Mouse (Mus musculus): ENCODE data around the gene Yap1.

Yap1 gene

DNA sequence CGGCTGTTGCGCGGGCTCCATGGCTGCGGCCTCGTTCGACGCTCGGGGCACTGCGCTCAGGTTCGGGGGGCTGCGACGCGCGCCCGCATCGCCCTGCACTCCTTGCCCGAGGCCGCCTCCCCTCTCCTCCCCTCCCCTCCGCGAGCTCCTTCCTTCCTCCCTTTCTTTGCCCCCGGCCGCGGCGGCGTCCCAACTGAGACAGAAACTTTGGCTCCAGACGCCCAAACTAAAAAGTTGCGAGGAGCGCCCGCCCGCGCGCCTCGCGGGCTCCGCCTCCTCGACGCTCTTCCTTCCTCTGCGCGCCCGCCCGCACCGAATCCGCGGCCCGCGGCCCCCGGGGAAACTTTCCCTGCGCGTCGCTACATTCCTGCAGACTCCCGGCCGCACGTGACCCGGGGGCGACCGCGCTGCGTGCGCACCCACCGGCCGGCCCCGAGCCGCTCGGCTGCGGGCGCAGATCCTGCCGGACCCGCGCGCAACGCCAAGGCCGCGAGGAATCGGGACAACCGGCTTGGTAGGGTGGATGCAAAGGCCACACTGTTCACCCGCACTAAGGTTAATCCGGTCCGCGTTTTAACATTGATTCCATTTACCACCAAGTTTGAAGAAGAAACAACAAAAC, at the start of gene Yap1:
Gene Yap1 (minus strand): TSS at position 227 of the 622 bp plus-strand sequence.
- DNase-seq (ENCODE audit: low spot score in 2 of 2): peak; percentile 84 to 88

DNA sequence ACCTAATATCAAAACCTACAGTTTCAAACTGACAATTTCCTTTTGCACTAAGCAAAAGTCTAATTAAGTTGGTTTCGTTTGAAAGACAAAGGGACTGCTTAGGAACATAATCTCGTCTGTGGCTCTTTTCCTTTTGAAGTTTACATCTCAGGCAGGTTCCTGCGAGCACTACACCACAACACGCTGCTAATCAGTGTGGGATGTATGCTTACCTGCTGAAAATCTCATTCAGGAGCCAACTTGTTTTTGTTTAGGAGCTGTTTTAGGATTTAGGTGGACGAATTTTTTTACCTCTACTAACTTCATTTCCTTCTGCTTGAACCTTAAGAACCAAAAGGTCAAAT, 38.6 kb upstream of the Yap1 start:
- DNase-seq (ENCODE audit: low spot score in 2 of 2): no peak

DNA sequence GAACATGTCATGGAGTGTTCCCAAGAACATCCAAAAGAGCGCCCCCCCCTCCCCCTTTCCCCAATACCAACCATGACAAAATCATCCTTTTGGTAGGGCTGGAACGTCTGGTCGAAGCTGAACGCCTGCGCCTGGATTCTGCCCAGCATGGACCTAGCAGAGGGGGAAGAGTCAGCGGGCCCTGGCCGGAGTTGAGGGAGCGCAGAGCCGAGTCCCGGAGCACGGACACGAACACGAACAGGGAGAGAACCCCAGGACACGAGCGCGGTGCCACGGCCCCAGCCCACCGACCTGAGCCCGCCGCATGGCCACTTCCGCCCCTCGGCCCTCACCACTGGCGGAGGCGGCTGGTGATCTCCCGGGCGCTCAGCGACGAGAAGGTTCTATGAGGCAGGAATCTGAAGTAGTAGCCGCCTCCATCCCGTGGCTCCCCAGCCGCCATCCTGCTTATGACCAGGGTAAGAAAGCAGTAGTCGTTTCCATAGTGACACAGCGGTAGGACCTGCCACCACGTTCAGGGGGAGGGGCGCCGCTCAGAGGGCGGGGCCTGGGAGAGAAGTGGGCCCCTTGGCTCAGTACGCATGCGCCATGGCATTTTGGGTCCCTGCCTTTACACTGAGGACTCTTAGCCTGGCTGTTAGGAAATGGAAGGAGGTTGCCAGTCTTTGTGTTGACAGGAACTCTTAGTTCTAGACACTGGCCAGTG, 38.1 kb upstream of the Yap1 start, which contains the start of gene Cfap300:
Gene Cfap300 (minus strand): TSS at position 486 of the 706 bp plus-strand sequence.
- peak; percentile 94 to 96 for DNase-seq (ENCODE audit: low spot score in 2 of 2)

DNA sequence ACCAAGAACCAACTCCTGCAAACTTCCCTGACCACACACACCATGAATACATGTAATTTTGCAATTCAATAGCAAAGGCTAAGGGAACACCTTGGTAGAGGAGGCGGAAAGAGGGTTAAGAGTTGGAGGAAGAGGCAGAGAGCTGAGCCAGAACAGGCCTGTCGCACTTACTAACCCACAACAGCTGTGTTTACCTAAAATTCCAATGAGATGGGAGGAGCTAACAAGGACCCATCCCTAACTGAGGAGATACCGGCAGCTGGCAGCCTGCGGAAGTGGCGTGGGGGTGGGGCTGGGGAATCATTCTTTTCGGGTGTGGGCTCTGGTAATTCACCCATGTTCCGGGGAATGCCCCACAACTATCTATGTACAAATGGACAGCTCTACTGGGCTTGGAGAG, 31.1 kb upstream of the Yap1 start:
- DNase-seq (ENCODE audit: low spot score in 2 of 2): peak in 1 of 2 experiments; percentile 18

DNA sequence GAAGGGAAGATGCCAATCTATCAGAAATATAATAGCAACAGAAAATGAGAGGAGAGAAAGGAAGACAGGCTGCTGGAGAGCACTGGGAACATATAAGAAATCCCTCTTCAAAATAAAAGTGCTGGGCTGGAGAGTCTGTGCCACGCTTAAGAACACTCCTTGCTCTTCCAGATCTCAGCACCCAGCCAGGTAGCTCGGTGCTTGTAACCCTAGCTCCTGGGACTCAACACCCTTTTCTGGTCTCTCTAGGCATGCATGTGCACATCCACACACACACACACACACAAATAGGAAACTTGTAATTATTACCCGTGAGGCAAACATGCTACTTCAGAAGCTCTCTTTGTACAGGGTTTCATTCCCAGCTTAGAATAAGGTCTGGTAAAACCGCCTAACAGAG, 30.7 kb upstream of the Yap1 start:
- no peak for DNase-seq (ENCODE audit: low spot score in 2 of 2)

DNA sequence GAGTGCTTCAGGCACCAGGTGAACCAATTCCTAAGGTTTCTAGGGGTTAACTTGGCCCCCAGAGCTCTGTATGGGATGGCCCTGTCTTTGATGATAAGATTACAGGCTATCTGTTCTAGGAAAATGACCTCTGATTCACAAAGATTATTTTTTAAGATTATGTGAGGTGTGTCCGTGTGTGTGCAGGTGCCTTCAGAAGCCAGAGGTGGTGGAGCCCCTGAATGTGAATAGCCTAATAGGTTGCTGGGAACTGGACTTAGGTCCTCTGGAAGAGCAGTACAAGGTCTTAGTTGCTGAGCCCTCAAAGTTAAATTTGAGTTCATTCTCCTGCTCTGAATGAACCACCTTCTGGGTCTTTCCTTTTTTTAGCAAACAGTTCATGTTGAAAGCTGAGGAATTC, 29.7 kb upstream of the Yap1 start:
- DNase-seq (ENCODE audit: low spot score in 2 of 2): no peak

DNA sequence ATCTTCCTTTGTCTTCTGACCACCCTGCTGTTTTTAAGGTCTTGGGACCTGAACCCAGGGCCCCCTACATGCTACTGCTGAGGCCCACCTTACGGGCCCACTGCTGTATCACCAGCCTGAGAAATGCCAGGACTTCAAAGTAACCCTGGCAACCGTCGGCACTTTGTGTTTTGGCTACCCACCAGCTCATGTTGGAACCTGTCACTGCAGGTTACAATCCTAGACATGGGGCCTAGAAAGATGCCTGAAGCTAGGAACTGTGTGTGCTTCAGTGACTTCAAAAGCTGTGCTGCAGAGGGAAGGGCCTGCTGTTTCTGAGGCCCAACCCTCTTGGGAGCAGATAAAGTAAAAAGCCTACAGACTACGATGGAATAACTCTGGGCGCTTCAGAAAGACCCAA, 28.5 kb upstream of the Yap1 start:
- no peak for DNase-seq (ENCODE audit: low spot score in 2 of 2)

DNA sequence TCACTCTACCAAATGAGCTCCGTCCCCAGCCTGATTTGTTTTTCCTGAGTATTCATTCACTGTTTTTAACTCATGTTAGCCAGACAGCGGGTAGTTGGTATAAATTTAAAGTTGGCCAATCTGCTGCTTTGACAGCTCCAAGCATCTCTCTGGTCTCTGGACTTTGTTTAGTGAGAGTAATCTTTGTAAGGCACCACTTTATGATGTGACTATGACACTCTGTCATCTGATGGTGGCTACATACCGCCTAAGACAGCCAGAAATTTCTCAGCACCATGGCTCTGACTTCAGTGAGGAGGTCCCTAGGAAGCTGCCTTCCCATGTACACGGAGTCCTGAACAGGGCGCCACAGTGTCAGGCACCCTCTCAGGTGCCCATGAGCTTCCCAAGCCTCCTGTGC, 14.2 kb upstream of the Yap1 start:
- DNase-seq (ENCODE audit: low spot score in 2 of 2): no peak

DNA sequence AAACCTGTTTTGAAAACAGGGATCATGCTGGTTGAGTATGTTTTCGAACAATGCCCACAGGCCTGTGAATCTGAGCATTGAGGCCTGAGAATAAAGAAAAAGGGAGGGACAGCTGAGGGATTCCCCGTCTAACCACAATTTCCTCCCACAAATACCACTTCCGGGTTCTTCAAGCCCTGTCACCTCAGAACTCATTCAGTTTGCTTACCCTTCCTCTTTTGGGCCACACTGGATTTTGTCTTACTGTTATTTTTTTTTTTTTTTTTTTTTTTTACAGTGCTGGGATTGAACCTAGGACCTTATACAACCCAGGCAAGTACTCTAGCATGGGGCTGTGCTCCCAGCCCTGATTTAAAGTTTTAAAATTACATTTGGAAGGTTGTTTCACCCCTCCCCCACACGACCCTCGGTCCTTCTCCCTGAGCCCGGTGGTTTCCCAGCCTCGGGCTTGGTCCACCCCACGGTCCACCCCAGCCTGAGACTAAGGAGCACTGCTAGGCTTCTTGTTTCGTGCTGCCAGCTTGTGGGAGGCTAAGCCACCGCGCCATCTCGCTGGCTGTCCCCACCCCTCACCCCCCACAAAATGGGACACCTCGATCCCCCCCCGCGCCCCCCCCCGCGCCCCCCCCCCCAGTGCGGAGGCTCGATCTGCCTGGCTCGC, 13.0 kb upstream of the Yap1 start:
- no peak for DNase-seq (ENCODE audit: low spot score in 2 of 2)

DNA sequence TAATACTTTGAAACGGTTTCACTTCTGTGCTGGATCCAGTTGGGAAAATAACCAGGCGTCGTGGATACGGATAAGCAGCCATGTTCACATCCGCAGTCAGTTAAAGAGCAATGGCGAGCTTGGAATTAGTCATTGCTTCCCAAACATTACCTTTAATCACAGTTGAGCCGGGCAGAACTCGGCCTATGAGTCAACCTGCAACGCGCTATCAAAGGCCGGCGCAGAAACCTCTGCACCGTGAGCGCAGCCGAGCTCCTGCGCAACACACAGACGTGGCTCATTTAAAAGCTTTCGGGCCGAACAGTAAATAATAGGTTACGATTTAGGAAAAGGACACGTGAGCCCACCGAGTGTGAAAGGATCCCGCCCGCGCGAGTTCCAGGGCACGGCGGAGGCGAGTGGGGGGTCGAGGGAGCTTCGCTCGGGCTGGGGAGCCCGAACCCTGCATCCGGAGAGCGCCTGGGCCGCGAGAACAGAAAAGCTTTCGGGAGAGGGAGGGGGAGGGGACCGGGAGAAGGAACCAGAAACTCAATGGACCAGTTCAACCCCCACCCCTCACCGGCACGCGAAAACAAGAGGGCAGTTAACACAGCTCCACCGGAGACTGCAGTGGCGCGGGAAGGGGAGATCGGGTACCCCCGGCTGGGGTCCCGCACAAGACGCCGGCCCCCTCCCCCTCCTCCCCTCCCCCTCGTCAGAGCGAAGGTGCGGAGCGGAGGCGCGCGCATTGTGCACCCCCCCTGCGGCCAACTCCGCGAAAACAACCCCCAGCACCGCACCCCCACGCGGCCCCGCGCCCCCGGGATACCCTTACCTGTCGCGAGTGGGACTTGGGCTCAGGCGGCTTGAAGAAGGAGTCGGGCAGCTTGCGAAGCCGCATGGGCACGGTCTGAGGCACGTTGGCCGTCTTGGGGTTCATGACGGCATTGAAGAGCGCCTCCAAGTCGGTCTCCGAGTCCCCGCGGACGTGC, 810 bp downstream of the Yap1 start:
- DNase-seq (ENCODE audit: low spot score in 2 of 2): peak; percentile 68 to 73

DNA sequence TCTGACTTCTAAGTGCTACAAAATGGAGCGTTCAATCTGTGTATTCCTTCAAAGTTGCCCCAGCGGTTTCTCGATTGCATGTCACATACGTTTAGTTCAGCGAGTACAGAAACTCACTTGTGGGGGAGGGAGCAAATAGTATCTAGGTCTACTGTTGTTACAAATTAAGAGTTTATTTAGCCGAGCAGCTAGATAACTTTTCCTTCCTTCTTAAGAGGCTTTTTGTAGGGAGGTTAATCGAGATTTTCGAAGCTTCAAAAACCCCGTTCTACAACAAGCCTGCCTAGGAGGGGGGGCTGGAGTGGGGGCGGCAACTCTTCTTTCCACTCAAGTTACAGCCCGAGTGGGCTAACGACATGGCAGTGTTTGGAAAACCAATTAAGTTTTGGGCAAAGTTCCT, 1.6 kb downstream of the Yap1 start:
- no peak for DNase-seq (ENCODE audit: low spot score in 2 of 2)

DNA sequence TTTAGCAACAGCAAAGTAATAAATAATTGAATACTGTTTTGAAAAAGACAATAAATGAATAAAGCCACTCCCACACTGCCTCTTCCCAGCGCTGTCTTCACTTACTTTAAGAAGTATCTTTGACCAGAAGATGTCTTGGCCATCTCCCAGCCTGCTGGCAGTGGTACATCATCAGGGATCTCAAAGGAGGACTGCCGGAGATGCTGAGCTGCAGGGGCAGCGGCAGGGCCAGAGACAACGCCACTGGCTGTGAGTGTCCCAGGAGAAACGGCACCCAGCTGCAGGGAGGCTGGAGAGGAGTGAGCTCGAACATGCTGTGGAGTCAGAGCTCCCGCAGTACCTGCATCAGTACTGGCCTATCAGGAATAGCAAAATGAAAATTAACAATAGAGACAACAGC, 3.0 kb downstream of the Yap1 start:
- DNase-seq (ENCODE audit: low spot score in 2 of 2): no peak

DNA sequence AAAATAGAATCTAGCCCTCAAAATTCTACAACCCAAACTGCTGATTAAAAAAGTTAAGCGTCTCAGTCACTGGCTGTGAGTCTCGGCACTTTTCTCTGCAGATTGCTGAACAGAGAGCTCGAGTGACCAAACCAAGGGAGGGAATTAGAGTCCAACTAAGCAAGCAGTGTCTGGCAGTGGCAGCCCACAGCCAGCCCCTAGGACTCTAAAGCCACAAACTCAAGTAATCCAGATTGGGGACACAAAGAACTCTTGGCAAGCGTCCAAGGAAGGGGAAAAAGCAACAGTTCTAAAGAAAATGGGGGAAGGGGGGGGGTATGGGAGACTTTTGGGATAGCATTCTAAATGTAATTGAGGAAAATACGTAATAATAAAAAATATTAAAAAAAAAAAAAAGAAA, 10.1 kb downstream of the Yap1 start:
- DNase-seq (ENCODE audit: low spot score in 2 of 2): no peak

DNA sequence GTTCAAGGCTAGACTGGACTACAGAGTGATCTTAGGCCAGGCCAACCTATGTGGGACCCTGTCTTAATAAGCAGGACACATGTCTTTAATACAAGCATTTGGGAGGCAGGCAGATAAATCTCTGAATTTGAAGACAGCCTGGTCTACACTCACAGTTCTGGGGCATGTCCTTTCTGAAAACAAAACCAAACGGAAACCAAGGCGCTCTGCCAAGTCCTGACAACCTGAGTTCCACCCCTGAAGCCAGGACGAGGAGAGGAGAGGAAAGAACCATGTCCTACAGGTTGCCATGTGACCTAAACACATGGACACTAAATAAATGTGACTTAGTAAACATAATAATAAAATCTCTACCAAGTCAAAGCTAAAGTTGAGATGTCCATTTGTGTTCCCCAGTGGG, 11.7 kb downstream of the Yap1 start:
- DNase-seq (ENCODE audit: low spot score in 2 of 2): peak in 1 of 2 experiments; percentile 9

DNA sequence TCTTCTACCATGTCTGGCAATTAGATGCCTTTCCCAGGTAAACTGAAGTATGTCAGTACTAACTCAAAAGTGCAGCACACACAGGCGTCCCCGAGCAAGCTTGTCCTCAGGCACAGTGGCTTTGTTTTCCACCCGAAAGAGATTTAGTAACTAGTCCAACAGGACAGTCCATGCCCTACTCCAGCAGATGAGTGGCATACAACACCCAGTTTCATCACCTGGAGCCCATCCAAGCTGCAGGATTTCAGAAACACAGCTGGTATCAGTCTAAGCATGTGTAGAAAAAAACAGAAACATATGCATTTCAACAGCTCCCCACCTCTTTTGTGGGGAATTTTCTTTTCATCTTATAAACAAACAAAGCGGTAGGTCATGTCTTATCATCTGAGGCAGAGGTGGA, 13.5 kb downstream of the Yap1 start:
- peak in 1 of 2 experiments; percentile 27 for DNase-seq (ENCODE audit: low spot score in 2 of 2)

DNA sequence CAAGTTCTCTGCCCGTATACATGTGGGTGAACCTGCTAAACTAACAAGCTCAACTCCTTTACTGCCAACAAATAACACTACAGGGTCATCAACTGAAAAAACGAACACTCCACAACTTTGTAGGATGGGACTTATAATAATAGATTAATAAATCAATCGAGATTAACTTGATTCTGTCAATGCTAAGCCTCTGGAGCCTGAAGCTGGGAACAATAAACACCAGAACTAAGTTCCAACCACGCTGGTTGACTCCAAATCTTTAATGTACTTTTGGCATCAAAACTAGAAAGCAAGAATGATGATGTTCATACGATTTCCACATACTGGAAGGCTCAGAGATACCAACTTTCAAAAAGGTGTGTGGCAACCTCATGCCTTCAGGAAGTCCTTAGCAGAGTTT, 17.3 kb downstream of the Yap1 start:
- DNase-seq (ENCODE audit: low spot score in 2 of 2): no peak

DNA sequence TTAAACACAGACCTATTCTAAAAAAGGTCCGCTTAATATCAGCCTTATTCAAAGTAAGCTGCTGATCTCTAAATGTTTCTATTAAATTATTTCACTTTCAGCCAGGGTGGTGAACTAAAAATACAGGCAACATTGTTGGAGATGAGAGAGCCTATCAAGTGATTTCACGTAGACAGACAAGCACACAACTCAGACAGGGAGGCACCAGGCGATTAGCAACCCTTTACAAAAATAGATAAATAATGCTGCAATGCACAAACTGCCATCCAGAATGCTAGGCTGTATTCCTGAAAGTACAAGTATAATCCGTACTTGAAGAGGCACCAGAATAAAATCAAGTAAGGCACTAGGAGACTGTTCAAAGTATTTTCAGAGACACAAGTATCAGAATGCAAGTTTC, 20.1 kb downstream of the Yap1 start:
- DNase-seq (ENCODE audit: low spot score in 2 of 2): no peak

DNA sequence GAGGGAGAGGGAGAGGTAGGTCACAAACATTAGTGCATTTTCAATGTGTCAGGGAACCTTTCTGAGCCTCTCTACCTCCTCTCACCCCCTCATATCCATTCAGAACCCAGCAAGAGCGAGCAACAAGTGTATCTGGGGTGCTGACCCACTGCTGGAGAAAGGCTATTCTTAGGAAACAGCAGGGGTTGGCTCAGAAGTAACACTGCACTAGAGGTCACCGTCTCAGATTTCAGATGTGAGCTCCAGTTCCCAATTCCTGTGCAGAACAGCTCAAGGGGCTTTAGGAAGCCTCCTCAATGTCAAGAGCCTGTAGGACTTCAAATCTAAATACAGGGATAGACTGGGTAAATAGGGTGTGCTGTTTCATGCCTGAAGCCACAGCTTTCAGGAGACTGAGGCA, 20.7 kb downstream of the Yap1 start:
- no peak for DNase-seq (ENCODE audit: low spot score in 2 of 2)

DNA sequence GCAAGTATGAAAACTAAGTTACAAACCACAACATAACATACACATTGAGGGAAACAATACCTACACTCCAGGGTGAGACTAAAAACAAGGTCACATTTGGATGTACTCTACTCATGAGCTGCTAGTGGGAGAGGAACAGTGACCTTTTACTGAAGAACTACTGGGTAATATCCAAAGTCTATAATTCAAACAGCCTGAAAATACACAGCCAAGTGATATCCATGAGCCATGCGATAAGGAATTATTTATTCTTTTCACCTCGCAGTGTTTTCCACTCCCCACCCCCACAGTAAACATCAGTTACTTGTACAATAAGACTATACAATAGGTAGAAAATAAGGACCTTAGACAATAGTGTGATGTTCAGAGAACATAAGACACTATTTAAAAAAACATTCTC, 24.2 kb downstream of the Yap1 start:
- no peak for DNase-seq (ENCODE audit: low spot score in 2 of 2)

DNA sequence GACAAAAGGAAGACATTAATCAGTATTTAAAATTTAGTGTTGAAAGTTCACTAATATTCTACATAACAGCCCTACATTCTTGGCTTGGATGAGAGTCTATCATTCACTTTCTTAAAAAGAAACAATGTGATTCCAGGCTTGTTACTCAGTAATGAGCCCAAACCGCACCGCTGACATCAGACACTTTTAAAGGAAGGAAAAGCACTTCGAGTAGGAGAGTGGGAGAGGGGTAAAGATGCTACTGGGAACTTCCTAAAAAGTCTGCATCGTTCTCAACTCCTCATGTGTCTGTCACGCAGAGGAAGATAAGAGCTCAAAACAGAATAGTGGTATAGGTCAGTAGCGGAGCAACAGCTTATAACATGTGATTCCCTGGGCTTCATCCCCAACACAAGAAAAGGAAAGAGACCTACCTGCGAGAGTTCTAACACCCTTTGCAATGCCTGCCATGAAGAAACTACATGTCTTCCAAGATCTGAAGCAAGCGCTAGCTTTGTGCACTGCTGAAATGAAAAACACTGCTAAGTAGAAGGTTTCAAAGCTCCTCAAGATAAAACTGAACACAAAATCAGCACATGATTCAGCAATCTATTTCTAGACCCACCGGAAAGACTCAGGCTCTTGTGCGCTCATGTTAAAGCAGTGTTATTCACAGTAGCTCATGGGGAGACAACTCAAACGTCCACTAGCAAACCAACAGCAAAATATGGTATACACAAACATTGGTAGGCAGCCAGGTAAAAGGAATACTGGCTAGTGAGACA, 25.1 kb downstream of the Yap1 start:
- no peak for DNase-seq (ENCODE audit: low spot score in 2 of 2)

DNA sequence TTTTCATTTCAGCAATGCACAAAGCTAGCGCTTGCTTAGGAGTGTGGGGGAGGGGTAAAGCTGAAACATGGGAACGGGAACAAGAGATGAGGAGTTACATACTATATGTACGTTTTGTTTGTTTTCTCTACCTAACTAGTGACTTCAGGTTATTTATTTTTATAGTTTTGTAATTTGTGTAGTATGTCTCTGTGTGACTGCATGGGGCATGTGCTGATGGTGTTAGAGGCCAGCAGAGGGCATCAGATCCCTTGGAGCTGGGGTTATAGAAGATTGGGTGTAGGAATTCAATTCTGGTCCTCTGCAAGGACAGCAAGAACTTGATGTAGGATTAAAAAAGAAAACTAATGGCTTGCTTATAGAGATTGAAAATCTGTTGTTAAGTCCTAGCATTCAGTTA, 25.9 kb downstream of the Yap1 start:
- DNase-seq (ENCODE audit: low spot score in 2 of 2): no peak

All from urinary bladder, postnatal 36 days (tissue).